Mouse (Mus musculus) forebrain, embryonic 10.5 days (tissue): ENCODE data around the gene Gpr25. TPM values are rescaled to one million over a fixed set of nuclear protein-coding genes. Genes with fewer than 3 reads are reported as not detected.
A peak's percentile ranks its signal among the peaks of the same experiment; 100 is the strongest.

Source experiments
- DNase-seq: peaks from one replicate; pipeline ENCODE4 v3.0.0-alpha.2; 2017; ENCODE audit warnings: low spot score; ENCODE audit errors: extremely low spot score
- H3K27ac ChIP-seq: fragments of 300-500 bp; sonication (generic); 2 replicates; pipeline ENCODE4 v1.5.1; 2016; ENCODE audit warnings: mild to moderate bottlenecking
- H3K27me3 ChIP-seq: fragments of 300-500 bp; sonication (generic); 2 replicates; pipeline ENCODE4 v1.6.1; 2016; ENCODE audit warnings: mild to moderate bottlenecking; ENCODE audit not compliant: poor library complexity, severe bottlenecking
- H3K36me3 ChIP-seq: fragments of 300-500 bp; sonication (generic); replicated peaks from 2 replicates; pipeline ENCODE4 v1.6.1; 2016; ENCODE audit warnings: mild to moderate bottlenecking, moderate library complexity
- H3K4me1 ChIP-seq: fragments of 300-500 bp; sonication (generic); 2 replicates; pipeline ENCODE4 v1.6.1; 2016
- H3K4me3 ChIP-seq: fragments of 300-500 bp; sonication (generic); 2 replicates; pipeline ENCODE4 v1.5.1; 2016; ENCODE audit warnings: mild to moderate bottlenecking, moderate library complexity
- H3K9me3 ChIP-seq: fragments of 300-500 bp; sonication (generic); 2 replicates; pipeline ENCODE4 v1.6.1; 2016; ENCODE audit warnings: mild to moderate bottlenecking, moderate library complexity
- WGBS: fragments of 180-500 bp; shearing (Covaris S2); methylation state at CpG from one replicate; pipeline ENCODE4 v1.1.7; 2016; 5-methylcytosine and 5-hydroxymethylcytosine counted together
- polyA plus RNA-seq: library from polyadenylated mRNA; unstranded; fragments of >200 nt; fragmentation: Nextera tagmentation; extraction: Ambion mirVana; gene quantifications from 2 replicates; pipeline ENCODE4 v1.2.1, GENCODE M21; 2016

Gpr25 gene
- polyA plus RNA-seq, 1 experiment from 2014 or later: not detected

GRCm38 (mm10) chr1:136255174-136255573, 5.5 kb downstream of the Gpr25 start:
- Histone ChIP-seq H3K36me3 (no peaks in the 10 kb centered on the region), H3K9me3 (no peaks in the 10 kb centered on the region), H3K27ac (no peak overlapping the region), H3K4me3 (no peak overlapping the region), H3K27me3 (peaks cover 54% of the 10 kb centered on the region), H3K4me1 (peaks cover 25% of the 10 kb centered on the region)
- 42% methylated on average over 6 of the region's 6 CpGs for WGBS
- no peak for DNase-seq

- H3K27me3 ChIP-seq: peaks cover 48% of the 10 kb centered on the region
- 88% methylated on average over 10 of the region's 10 CpGs for WGBS
Measured at GRCm38 (mm10) chr1:136254503-136255065, 6.1 kb downstream of the Gpr25 start.

GRCm38 (mm10) chr1:136253472-136253871, 7.2 kb downstream of the Gpr25 start:
- H3K4me1 ChIP-seq: peaks cover 15% of the 10 kb centered on the region
- WGBS: 47% methylated on average over 2 of the region's 2 CpGs

More at GRCm38 (mm10) chr1:136254503-136255065, 6.1 kb downstream of the Gpr25 start:
- H3K4me1 ChIP-seq: peaks cover 19% of the 10 kb centered on the region
- no peaks in the 10 kb centered on the region for H3K36me3 ChIP-seq
- no peak overlapping the region for H3K27ac ChIP-seq
- DNase-seq: no peak
- H3K9me3 ChIP-seq: no peaks in the 10 kb centered on the region
- no peak overlapping the region for H3K4me3 ChIP-seq

GRCm38 (mm10) chr1:136249662-136250061, 11.0 kb downstream of the Gpr25 start:
- Histone ChIP-seq H3K4me3 (no peak overlapping the region), H3K27ac (no peak overlapping the region), H3K27me3 (0 out of 2 replicates have a peak, but pooled peaks cover under 1% of the 10 kb centered on the region), H3K36me3 (no peaks in the 10 kb centered on the region), H3K9me3 (no peaks in the 10 kb centered on the region), H3K4me1 (peaks cover under 1% of the 10 kb centered on the region; the same call in 1 of the 2 replicates)
- WGBS: 75% methylated on average over 5 of the region's 5 CpGs
- DNase-seq: no peak

More at GRCm38 (mm10) chr1:136253472-136253871, 7.2 kb downstream of the Gpr25 start:
- H3K27me3 ChIP-seq: peaks cover 37% of the 10 kb centered on the region
- H3K4me3 ChIP-seq: no peak overlapping the region
- DNase-seq: no peak
- no peaks in the 10 kb centered on the region for H3K36me3 ChIP-seq
- no peak overlapping the region for H3K27ac ChIP-seq
- no peaks in the 10 kb centered on the region for H3K9me3 ChIP-seq

- no peak overlapping the region for H3K4me3 ChIP-seq
- H3K36me3 ChIP-seq: no peaks in the 10 kb centered on the region
- DNase-seq: no peak
- WGBS: 94% methylated on average over 5 of the region's 5 CpGs
- no peaks in the 10 kb centered on the region for H3K4me1 ChIP-seq
- H3K27ac ChIP-seq: no peak overlapping the region
- no peaks in the 10 kb centered on the region for H3K9me3 ChIP-seq
- H3K27me3 ChIP-seq: no peaks in the 10 kb centered on the region
Measured at GRCm38 (mm10) chr1:136247393-136247792, 13.3 kb downstream of the Gpr25 start.

GRCm38 (mm10) chr1:136244469-136244868, 16.2 kb downstream of the Gpr25 start:
- Histone ChIP-seq H3K36me3 (no peaks in the 10 kb centered on the region), H3K9me3 (no peaks in the 10 kb centered on the region), H3K4me1 (no peaks in the 10 kb centered on the region), H3K4me3 (no peak overlapping the region), H3K27ac (no peak overlapping the region), H3K27me3 (no peaks in the 10 kb centered on the region)
- 93% methylated on average over 4 of the region's 5 CpGs for WGBS
- DNase-seq: no peak

- WGBS: 90% methylated on average over 7 of the region's 7 CpGs
- peaks cover 6% of the 10 kb centered on the region; the same call in 1 of the 2 replicates for H3K27me3 ChIP-seq
Measured at GRCm38 (mm10) chr1:136241801-136242200, 18.9 kb downstream of the Gpr25 start.

GRCm38 (mm10) chr1:136238495-136238894, 22.2 kb downstream of the Gpr25 start:
- no peak overlapping the region for H3K27ac ChIP-seq
- H3K4me1 ChIP-seq: peaks cover 16% of the 10 kb centered on the region
- no peaks in the 10 kb centered on the region for H3K9me3 ChIP-seq
- no peaks in the 10 kb centered on the region for H3K36me3 ChIP-seq
- no peak for DNase-seq
- H3K4me3 ChIP-seq: no peak overlapping the region
- H3K27me3 ChIP-seq: peaks cover 24% of the 10 kb centered on the region
- WGBS: 87% methylated on average over 4 of the region's 4 CpGs

More at GRCm38 (mm10) chr1:136241801-136242200, 18.9 kb downstream of the Gpr25 start:
- H3K4me3 ChIP-seq: no peak overlapping the region
- H3K9me3 ChIP-seq: no peaks in the 10 kb centered on the region
- no peaks in the 10 kb centered on the region for H3K4me1 ChIP-seq
- H3K36me3 ChIP-seq: no peaks in the 10 kb centered on the region
- DNase-seq: no peak
- H3K27ac ChIP-seq: no peak overlapping the region

- Histone ChIP-seq H3K27ac (peak overlapping the region; percentile 95), H3K27me3 (peaks cover 36% of the 10 kb centered on the region), H3K4me1 (peaks cover 50% of the 10 kb centered on the region), H3K4me3 (peak overlapping the region; percentile 72), H3K36me3 (no peaks in the 10 kb centered on the region), H3K9me3 (no peaks in the 10 kb centered on the region)
- WGBS: under 1% methylated on average over 9 of the region's 9 CpGs
- no peak for DNase-seq
Measured at GRCm38 (mm10) chr1:136234595-136235092, 26.0 kb downstream of the Gpr25 start.

- Histone ChIP-seq H3K27me3 (peaks cover 37% of the 10 kb centered on the region), H3K36me3 (no peaks in the 10 kb centered on the region), H3K9me3 (no peaks in the 10 kb centered on the region), H3K4me3 (peak within 1 kb of the TSS; percentile 72), H3K27ac (peak within 1 kb of the TSS; percentile 95), H3K4me1 (peaks cover 56% of the 10 kb centered on the region)
- under 1% methylated on average over 51 of the region's 51 CpGs for WGBS
- DNase-seq: peak; percentile 93
Measured at GRCm38 (mm10) chr1:136233892-136234594, 26.6 kb downstream of the Gpr25 start, which contains the start of gene Inava. Gene Inava, minus strand, starts transcription at chr1:136234264.

- under 1% methylated on average over 23 of the region's 23 CpGs for WGBS
- H3K4me1 ChIP-seq: peaks cover 64% of the 10 kb centered on the region
Measured at GRCm38 (mm10) chr1:136232986-136233790, 27.5 kb downstream of the Gpr25 start.

GRCm38 (mm10) chr1:136232285-136232926, 28.3 kb downstream of the Gpr25 start:
- DNase-seq: peak; percentile 44
- peak overlapping the region; percentile 72 for H3K4me3 ChIP-seq
- WGBS: 2% methylated on average over 9 of the region's 9 CpGs
- no peaks in the 10 kb centered on the region for H3K9me3 ChIP-seq
- H3K27me3 ChIP-seq: peaks cover 37% of the 10 kb centered on the region
- peaks cover 70% of the 10 kb centered on the region for H3K4me1 ChIP-seq
- peak overlapping the region; percentile 95 for H3K27ac ChIP-seq
- H3K36me3 ChIP-seq: peaks cover 11% of the 10 kb centered on the region

More at GRCm38 (mm10) chr1:136232986-136233790, 27.5 kb downstream of the Gpr25 start:
- peak; percentile 64 for DNase-seq
- peak overlapping the region; percentile 95 for H3K27ac ChIP-seq
- peak overlapping the region; percentile 72 for H3K4me3 ChIP-seq
- H3K9me3 ChIP-seq: no peaks in the 10 kb centered on the region
- peaks cover 4% of the 10 kb centered on the region for H3K36me3 ChIP-seq
- peaks cover 37% of the 10 kb centered on the region for H3K27me3 ChIP-seq
